Mouse (Mus musculus): ENCODE measurements around the gene Gpatch2. TPM values are rescaled to one million over a fixed set of nuclear protein-coding genes. Genes with fewer than 3 reads are reported as not detected.

Gpatch2 gene
- total RNA-seq, 2 experiments from 2014 or later, result 17.9 to 24.2 TPM

- DNase-seq (ENCODE audit: extremely low spot score in 1 of 2, low spot score in 1 of 2), result no peak
Measured at GRCm38 (mm10) chr1:187241329-187241728, 26.0 kb downstream of the Gpatch2 start.

GRCm38 (mm10) chr1:187244734-187245133 is 29.4 kb downstream of the Gpatch2 start:
- DNase-seq (ENCODE audit: extremely low spot score in 1 of 2, low spot score in 1 of 2), result no peak

- DNase-seq (ENCODE audit: extremely low spot score in 1 of 2, low spot score in 1 of 2), result no peak
Measured at GRCm38 (mm10) chr1:187250741-187251262, 35.5 kb downstream of the Gpatch2 start.

- no peak for DNase-seq (ENCODE audit: extremely low spot score in 1 of 2, low spot score in 1 of 2)
Measured at GRCm38 (mm10) chr1:187258756-187259155, 43.4 kb downstream of the Gpatch2 start.

DNA sequence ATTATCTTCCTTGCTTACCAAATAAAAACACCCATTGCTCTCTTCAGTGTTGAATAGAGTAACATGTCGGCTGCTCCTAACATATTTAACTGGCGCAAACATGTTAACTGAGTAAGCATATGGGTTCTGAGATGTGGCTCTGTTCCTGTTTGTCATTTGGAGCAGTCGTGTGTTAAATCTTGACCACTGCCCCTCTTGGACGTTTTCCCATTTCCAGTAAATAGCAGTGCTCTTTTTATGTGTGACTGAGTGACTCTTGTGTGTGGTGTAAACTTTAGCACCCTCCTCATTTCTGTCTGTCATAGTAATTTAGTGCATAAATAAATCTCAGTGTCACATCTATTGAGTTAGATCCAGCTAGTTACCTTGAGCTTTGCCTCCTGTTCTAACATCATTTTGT is 52.3 kb downstream of the Gpatch2 start:
- no peak for DNase-seq (ENCODE audit: extremely low spot score in 1 of 2, low spot score in 1 of 2)

GRCm38 (mm10) chr1:187270318-187271247 is 55.3 kb downstream of the Gpatch2 start:
- no peak for DNase-seq (ENCODE audit: extremely low spot score in 1 of 2, low spot score in 1 of 2)

DNA sequence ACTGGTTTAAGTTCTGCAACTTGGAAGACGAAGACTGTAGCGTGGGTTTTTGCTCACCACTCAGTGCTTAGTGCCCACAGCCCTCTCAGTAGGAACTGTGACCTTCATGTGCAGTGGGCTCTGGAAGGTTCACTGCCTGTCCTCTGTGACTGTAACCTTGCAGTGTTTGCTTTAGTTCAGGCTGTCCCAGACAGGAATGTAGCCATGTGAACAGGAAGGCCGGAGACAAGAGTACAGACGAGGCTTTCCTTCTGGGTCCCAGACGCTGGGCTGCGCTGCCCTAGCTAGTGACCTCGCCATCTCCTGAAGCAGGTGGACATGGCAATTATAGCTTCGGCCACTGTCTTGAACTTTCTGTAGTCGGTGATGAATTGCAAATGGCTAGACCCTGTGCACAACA is 62.0 kb downstream of the Gpatch2 start:
- no peak for DNase-seq (ENCODE audit: extremely low spot score in 1 of 2, low spot score in 1 of 2)

DNA sequence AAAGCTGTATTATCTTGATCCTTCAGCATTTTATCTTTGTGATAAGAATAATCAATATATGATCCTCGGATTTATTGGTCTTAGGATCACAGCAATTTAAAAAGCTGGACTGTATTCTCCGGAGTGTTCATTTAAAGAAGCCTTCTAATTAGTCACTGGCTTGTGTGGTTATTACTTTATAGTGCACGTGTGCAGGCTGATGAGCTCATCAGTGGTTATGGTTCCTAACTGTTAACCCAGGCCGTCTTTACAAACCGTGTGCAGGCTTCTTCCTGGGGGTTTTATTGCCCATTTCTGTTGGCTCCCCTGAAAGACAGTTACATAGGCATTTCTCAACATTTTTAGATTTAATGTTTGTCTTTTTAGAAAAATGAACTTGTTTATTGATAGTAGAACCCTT is 63.2 kb downstream of the Gpatch2 start:
- DNase-seq (ENCODE audit: extremely low spot score in 1 of 2, low spot score in 1 of 2), result no peak

GRCm38 (mm10) chr1:187279776-187280175 is 64.5 kb downstream of the Gpatch2 start:
- no peak for DNase-seq (ENCODE audit: extremely low spot score in 1 of 2, low spot score in 1 of 2)

DNA sequence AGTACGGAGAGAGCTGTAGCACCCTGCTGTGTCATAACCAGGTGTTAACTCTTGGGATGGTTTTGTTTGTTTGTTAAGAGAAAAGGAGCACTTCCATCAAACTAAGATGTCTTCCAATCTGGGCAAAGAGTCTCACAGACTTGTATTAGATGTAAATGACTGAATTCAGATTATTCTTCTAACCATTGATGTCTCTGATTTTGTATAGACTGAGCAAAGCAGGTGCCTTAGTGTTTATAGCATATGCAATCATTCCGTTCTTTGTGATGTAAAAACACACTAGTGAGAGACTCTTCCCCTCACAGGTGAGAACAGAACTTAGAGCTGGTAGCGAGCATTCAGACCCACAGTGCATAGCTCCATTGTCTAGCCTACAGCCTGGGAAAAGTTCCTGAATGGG is 67.0 kb downstream of the Gpatch2 start:
- DNase-seq (ENCODE audit: extremely low spot score in 1 of 2, low spot score in 1 of 2), result no peak

DNA sequence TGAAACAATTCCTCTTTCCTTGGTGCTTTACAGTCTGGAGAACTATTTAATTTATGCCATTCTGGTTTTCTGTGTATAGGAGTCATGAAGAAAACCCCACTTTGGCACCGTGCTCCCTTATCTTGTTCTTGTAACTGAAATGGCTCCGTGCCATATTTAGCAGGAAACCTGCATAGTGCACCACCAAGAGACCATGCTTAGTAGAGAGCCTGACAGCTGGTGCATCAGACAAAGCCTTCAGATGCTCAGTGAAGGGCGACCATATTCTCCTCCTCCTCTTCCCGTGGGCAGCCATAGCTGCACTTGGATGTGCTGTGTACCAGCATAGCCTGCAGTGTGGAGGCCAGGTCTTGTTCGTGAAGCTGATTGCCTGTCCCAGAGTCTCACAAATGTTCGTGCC is 67.5 kb downstream of the Gpatch2 start:
- DNase-seq (ENCODE audit: extremely low spot score in 1 of 2, low spot score in 1 of 2), result no peak

- no peak for DNase-seq (ENCODE audit: extremely low spot score in 1 of 2, low spot score in 1 of 2)
Measured at GRCm38 (mm10) chr1:187285735-187286134, 70.4 kb downstream of the Gpatch2 start.

DNA sequence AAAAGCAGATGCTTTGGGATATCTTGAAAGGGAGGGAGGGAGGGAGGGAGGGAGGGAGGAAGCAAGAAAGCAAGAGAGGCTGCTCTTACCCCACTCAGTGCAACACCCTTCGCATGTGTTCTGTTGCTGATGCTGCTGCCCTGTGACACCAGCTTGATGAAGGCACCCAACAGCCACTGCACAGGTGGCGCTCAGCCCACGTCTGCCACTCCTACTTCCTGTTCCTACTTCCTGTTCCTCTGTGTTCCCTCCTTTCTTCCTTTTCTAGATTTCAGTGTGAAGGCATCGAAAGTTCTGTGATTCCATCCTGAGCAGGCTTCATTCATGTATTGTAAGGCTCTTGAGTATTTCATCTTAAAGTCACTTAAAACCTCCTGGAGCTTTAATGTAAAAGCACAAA is 71.1 kb downstream of the Gpatch2 start:
- DNase-seq (ENCODE audit: extremely low spot score in 1 of 2, low spot score in 1 of 2), result no peak

- no peak for DNase-seq (ENCODE audit: extremely low spot score in 1 of 2, low spot score in 1 of 2)
Measured at GRCm38 (mm10) chr1:187286924-187287323, 71.6 kb downstream of the Gpatch2 start.

DNA sequence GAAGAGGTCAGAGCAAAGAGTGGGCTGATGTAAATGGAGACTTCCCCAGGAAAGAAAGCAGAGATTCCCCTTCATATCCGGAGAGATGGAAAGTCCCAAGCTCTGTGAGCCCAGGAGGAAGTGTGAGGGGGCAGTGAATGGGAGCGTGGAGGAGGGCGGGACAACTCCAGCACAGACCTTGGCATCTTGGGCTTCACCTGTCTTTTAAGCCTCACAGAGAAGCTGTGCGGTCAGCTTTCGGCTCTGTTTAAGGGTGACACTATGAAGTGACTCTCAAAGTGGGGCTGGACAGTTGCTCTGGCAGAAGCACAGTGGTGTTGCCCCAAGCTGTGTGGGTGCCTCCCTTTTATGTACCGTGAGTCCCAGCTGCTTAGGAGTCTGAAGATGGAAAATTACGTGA is 74.9 kb downstream of the Gpatch2 start:
- DNase-seq (ENCODE audit: extremely low spot score in 1 of 2, low spot score in 1 of 2), result no peak

GRCm38 (mm10) chr1:187291480-187292394 is 76.4 kb downstream of the Gpatch2 start:
- DNase-seq (ENCODE audit: extremely low spot score in 1 of 2, low spot score in 1 of 2), result no peak

GRCm38 (mm10) chr1:187292395-187292749 is 77.1 kb downstream of the Gpatch2 start:
- DNase-seq (ENCODE audit: extremely low spot score in 1 of 2, low spot score in 1 of 2), result no peak

DNA sequence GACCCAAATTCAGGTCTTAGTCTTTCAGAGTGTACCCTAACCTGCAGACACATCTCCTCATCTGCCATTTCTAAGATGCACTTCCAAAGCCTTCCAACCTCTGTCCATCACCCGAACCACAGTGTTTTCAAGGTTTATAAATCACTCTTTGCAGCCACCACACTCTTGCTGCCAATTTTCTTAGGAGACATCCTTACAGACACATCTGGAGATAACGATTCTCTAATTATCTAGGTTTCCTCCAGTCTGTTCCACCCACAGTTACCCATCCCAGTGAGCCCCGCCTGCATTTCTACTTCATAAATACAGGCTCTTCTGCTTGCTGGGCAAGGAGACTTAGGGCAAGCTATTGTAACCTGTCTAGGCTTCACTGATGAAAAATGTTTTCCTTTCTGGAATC is 77.9 kb downstream of the Gpatch2 start:
- DNase-seq (ENCODE audit: extremely low spot score in 1 of 2, low spot score in 1 of 2), result no peak

- no peak for DNase-seq (ENCODE audit: extremely low spot score in 1 of 2, low spot score in 1 of 2)
Measured at GRCm38 (mm10) chr1:187294522-187294921, 79.2 kb downstream of the Gpatch2 start.

DNA sequence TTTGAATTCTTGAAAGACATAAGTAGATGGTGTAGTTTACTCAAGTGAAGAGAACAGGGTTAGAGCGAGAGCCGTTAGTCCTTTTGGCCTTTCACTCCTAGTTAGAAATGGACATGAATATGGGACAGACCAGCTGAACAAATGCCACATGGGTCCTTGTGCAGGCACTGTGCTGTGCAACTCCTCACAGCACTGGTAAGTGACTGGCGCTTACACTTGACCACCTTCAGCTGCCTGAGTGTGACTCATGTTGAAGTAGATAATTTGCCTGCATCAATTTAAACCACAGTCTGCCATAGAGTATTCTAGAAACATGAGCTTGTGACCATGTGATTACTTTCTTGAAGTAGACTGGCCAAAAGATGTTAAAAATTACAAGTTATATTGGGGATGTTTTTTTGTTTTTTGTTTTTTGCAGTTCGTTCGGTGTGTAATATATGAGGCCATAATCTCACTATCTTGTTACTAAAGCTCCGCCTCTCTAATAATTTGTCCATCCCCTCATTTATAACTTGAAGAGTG is 79.8 kb downstream of the Gpatch2 start:
- no peak for DNase-seq (ENCODE audit: extremely low spot score in 1 of 2, low spot score in 1 of 2)

DNA sequence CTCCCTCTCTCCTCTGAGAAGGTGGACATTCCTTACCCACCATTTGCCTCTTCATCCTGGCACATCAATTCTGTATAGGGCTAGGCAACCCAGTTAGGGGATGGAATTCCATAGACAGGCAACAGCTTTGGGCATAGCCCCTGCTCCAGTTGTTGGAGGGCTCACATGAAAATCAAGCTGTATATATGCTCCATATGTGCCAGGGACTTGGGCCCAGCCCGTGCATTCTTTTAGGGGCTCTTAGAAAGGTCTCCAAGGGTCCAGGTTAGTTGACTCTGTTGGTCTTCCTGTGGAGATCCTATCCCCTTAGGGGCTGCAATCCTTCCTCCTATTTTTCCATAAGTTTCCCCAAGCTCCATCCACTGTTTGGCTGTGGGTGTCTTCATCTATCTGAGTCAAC is 80.4 kb downstream of the Gpatch2 start:
- DNase-seq (ENCODE audit: extremely low spot score in 1 of 2, low spot score in 1 of 2), result no peak
